Mouse (Mus musculus) G1E (cell line): Measurements from ENCODE around the gene Adamts2.

Experiments
- CTCF ChIP-seq: IDR thresholded peaks from 2 replicates; pipeline ENCODE4 v1.5.1; 2012; ENCODE audit warnings: low read depth, low read length, inconsistent platforms, mixed read lengths
- GATA1 ChIP-seq: IDR thresholded peaks from 2 replicates; pipeline ENCODE4 v1.6.1; 2012; ENCODE audit warnings: borderline replicate concordance, low read length, inconsistent platforms, mixed read lengths
- POLR2AphosphoS5 ChIP-seq: IDR thresholded peaks from 2 replicates; pipeline ENCODE4 v1.6.1; 2012; ENCODE audit warnings: low read depth, low read length, inconsistent platforms; ENCODE audit not compliant: insufficient replicate concordance
- TAL1 ChIP-seq: conservative IDR thresholded peaks from 2 replicates; pipeline ENCODE4 v1.6.1; 2012; ENCODE audit warnings: low read depth, low read length, inconsistent platforms, mixed read lengths

DNA sequence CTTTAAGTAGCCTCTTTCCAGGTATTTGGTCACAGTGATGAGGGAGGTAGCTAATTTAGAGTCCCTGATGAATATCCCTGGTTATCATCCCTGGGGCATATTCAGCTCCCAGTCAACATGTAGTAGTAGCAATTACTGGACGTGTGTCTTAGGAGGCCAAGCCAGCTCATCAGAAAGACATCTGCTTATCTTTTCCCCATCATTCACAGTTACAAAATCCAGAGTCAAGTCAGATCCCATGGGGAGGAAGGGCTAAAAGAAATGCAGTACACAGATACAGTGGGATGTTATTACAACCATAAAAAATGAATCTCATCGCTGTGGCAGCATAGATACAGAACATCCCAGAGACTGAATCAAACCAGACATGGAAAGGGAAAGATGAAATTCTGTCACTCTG, 102.6 kb downstream of the Adamts2 start:
- TF ChIP-seq CTCF (no peak), POLR2AphosphoS5 (no peak), GATA1 (no peak), TAL1 (no peak)
